Mouse (Mus musculus) NIH3T3 (cell line): ENCODE results near the gene Gpbar1.
A peak's percentile ranks its signal among the peaks of the same experiment; 100 is the strongest.

Source experiments
- DNase-seq: peaks from one replicate; pipeline ENCODE4 v3.0.0-alpha.2; 2012; ENCODE audit warnings: low read depth

Gpbar1 gene

DNA sequence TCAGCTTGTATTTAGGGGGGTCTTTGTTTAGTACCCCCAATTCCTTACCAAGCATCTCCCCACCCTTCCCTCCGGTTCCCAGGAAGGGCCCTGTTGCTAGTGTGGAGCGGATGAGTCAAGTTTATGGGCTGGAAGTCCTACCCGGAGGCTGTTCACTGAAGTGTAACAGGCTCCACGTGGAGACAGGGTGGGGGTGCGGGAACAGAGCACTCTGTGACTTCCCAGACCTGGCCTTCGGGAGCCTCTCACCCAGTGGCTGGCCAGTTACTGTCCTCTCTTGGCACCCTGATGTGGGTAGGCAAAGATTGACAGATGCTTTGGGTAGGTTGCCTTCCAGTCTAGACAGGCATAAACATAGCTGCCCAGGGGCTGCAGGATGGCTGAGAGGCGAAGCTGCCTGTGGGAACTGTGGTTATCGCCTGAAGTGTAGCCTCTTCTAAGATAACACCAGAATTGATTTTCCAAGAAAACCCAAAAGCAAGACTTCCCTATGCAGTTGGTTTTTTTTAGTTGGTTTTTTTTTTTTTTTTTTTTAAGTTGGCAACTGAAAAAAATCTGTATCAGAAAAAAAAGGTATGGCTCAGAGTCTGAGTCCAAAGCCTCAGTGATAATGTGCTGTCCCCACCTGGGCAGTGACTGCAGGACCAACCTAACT is 340 bp upstream of the Gpbar1 start:
- no peak for DNase-seq

DNA sequence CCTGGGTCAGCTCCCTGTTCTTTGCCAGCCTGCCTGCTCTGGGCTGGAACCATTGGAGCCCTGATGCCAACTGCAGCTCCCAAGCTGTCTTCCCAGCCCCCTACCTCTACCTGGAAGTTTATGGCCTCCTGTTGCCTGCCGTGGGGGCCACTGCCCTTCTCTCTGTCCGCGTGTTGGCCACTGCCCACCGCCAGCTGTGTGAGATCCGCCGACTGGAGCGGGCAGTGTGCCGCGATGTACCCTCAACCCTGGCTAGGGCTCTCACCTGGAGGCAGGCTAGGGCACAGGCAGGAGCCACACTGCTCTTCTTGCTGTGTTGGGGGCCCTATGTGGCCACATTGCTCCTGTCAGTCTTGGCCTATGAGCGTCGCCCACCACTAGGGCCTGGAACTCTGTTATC is 638 bp downstream of the Gpbar1 start:
- no peak for DNase-seq

DNA sequence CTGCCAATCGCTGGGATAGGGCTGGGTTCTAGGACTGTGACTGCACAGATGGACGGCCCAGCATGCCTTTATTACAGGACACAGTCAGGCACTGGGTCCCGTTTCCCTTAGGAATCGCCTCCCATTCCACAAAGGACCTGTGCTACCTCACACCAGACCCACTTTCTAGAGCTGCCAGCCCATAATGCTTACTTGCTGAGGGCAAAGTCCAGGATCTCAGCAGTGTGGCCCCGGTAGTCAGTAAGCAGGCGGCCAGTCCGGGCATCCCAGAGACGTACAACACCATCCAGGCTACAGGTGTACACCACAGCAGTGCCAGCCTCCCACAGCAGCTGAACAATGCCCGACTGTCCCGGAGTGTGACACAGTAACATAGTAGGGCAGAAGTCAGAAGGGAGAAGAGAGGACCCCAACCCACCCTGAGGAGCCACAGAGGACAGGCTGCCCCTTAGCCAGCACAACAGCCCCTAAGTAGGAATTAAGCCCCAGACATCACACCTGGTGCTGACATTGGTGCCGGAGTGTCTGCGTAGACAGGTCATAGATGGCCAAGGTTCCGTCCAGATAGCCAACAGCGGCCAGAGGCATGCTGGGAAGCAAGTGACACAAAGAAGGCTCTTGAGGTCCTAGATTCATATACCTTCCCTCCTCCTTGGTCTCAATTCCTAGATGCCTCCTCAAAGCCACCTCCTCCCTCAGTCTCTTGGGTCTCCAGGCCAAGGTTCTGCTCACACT is 2.4 kb downstream of the Gpbar1 start:
- DNase-seq = no peak

DNA sequence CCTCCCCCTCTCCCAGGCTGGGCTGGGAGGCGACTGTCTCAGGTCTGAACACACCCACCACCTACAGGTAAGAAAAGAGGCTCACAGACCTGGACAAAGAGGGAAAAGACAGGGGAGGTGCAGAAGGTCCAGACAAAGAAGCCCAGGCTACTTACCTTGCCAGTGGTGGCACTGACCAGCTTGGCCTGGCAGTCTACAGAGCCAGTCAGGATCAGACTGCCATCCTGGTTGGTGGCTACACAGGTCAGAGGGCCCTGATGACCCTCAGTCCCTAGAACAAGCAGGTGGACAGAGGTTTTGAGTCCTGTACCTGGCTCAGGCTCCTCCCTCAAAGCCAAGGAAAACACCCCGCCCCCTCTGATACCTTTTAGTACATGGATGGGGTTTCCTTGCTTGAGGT is 3.0 kb downstream of the Gpbar1 start:
- DNase-seq = no peak

DNA sequence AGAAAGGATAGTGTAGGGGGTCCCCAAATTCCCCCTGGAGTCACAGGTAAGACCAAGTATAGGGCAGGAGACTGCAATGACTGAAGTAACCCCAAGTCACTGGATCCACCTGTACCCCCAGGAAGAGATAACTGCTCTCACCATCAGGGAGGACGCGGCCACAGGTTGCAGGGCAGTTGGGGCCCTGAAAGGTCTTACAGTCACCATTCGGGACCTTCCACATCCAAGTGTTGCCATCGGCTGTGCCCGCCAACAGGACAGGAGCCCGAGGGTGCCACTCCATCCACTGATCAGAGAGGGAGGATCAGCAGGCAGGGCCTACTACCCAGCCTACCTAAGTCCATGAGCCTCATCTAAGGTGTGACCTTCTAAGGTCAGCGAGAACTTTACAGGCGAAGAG is 3.5 kb downstream of the Gpbar1 start:
- no peak for DNase-seq

DNA sequence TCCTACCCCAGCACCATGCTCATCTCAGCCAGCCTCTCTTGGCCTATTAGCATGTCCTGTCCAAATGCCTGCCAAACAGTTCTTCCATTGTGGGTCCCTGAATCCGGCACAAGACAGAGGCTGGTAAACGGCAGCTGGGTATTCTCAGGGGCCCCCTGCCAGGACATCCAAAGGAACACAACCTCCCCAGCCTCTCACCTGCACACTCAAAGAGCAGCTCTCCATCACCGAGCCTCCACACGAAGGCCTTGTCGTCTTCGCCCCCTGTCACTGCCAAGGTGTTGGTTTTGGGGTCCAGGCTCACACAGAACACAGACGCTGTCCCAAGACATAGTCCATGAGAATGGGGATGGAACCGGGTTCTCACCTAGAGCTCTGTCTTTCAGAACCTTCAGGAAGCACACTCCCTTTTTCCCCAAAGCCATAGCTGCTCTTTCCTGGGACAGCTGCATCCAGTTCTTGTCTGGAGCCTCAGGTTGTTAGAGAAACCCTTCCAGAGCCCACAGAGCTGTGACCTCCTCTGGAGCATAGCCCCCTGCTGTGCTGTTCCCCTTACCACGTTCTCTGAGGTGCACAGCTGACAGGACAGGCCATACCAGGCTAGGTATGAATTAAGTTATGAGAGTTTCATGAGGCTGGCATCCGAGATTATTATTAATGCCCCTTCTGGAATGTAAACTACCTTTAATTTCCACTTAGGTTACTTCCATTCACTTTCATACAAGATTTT is 4.7 kb downstream of the Gpbar1 start:
- DNase-seq = no peak

DNA sequence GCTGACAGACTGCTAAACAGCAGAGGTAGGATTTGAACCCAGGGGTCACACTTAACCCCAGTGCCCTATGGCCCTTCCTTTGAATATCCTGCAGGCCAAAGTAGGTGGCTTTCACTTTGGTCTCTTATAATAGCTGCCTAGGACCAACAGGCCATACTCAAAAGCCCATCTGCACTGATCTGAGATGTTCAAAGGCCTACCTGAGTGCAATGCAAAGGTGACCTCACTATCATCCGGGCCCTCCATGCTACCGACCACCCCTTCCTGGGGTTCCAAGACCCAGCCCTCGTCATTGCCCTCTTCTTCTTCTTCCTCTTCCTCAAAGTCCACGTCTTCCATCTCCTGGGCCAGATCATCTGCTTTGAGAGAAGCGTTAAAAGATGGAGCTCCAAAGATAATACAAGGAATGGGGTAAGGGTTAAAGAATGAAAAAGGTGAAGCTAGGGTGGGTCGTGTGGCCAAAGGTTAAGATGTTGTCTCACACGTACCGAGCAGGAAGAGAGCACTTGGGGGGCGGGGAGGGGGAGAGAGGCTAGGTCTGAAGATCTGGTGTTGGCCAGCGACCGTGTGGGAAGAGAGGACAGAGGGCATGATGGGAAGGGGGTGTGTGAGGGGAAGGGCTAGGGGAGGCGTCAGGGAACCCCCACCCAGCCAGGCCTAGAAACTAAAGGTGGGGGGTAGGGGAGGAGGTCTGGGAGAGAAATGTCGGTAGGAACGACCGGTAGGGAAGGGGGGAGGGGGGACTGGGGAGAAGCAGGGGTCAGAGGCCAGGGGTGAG is 5.5 kb downstream of the Gpbar1 start:
- peak; percentile 70 for DNase-seq

DNA sequence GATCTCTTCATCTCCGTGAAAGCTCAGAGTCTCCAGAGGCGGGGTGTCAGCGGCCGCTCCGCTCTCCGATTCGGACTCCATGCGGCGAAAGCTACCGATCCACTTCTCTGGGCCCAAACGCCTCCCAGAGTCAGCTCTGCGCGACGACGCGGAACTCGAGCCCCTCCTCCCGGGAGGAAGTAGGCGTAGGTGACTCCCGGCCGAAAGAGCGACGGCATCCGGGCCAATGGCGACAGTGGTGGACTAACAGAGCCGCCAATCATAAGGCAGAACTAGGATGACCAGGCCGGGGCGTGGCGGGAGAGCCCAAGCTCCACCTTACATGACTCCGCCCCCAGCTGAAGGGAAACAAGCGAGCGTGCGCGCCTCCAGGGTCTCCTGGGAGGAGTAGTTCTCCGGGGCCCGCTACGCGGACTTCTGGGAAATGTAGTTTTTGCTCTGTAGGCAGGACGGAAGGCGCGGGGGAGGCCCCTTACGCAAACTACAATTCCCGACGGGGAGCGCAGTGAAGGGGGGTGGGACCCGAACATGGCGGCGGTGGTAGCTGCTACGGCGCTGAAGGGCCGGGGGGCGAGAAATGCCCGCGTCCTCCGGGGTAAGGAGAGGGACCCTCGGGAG is 6.3 kb downstream of the Gpbar1 start, which contains the start of the genes Aamp and Pnkd:
TSS of gene Aamp (minus strand) at position 196 of the 618 bp plus-strand sequence.
TSS of gene Pnkd (plus strand) at position 388 of the 618 bp plus-strand sequence.
- DNase-seq = peak; percentile 100

DNA sequence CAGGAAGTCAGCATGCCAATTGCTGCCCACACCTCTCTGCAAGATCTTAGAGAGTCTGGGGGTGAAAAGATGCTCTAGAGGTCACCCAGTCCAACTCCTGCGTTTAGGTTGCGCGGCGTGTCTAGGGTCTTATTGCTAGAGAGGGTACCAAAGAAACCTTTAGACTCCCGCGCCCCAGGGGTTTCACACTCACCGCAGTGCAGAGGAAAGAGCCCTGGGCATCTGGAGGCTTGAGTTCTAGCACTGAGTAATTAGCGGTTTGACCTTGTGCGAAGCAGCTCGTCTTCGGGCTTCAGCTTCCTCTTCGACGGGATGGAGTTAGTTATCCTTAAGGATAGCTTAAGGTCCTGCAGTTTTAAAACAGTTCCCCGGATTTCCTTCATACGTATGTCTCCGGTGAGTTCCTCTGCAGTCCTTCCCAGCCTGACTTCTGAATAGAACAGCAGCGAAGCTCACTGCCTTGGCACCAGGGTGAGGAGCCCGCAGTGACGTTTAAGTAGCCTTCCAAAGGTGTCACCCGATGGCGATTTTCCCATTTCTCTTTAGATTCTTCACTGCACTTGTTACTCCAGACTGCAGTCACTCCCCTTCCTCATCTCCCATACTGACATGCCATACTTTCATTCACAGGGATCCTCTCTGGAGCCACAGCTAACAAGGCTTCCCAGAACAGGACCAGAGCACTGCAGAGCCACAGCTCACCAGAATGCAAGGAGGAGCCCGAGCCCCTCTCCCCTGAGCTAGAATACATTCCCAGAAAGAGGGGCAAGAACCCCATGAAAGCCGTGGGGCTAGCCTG is 7.1 kb downstream of the Gpbar1 start:
- DNase-seq = peak; percentile 41

DNA sequence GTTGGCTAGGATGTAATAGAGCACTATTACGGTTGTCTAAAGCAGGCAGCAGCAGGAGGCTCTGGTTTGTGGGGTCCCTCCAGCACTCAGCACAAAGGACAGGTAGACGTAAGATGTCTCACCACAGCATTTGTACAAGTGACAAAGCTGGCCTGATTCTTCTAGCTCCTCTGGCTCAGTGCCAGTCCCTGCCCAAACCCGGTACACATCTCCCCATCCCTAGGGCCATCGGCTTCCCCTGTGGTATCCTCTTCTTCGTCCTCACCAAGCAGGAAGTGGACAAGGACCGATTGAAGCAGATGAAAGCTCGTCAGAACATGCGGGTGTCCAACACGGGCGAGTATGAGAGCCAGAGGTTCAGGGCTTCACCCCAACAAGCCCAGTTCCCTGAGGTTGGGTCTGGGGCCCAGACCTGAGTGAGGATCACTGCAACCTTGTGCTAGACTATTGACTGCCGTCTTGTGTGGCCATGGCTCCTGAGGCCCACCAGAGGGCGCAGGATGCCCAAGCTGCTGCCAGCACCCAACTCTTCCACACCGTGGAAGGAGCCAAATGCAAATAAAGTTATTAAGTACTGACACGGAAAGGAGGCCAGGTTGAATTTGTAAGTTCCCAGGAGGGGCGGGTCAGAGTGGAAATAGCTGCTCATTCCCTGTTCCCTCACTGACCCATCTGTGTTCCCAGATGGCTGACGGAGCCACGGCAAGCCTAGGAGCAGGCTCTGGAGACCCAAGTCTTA is 8.7 kb downstream of the Gpbar1 start:
- peak; percentile 61 for DNase-seq

DNA sequence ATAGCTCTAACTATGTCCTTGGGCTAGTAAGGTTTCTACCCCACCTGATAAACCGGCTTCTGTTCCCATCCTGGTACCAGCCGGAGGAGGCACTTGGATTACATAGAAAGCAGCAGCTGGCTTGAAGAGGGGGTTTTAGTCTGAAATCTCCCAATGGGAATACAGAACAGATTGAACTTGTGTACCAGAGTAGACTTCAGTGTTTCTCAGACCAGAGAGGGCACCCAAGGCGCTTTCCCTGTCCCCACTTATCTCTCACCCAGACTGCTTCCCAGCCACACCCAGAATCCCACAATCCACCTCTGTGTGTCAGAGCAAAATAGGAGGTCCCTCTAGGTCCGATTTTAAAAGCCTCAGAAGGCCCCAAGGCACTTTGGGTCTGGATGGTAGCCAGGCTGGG is 10.0 kb downstream of the Gpbar1 start:
- DNase-seq = no peak

DNA sequence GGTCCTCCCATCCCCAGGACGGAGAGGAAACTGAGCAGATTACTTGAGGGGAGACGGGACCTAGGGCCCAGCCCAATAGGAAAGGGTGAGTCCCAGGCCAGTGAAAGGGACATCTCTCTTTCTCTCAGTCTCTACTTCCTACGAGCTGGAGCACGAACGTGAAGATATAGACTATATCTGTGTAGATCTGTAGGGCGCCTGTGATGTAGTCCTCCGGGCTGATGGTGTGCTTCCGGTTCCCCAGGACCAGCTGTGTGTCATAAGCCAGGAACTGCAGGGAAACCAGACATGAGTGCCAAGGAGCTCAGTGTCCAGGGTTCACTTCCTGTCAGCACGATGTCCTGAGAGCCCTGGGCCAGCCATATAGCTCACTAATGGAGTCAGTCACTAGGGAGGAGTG is 10.9 kb downstream of the Gpbar1 start:
- DNase-seq = no peak

DNA sequence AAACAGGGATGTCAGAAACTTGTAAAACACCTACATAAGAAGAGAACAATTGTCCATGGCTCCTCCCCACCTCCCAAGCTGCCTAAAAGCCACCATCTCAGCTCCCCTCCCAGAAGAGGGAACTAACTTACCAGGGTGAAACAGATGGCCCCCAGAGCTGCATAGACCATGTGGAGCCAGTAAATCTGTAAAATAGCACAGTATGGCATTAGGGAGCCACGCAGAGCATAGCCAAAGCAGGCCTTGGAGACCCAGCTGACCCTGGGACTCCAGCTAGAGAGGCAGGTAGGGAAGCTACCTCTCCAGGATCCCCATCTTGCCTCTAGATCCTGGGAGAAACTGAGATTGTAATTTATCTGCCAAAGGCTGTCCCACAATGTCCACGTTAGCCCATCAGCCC is 11.4 kb downstream of the Gpbar1 start:
- no peak for DNase-seq

DNA sequence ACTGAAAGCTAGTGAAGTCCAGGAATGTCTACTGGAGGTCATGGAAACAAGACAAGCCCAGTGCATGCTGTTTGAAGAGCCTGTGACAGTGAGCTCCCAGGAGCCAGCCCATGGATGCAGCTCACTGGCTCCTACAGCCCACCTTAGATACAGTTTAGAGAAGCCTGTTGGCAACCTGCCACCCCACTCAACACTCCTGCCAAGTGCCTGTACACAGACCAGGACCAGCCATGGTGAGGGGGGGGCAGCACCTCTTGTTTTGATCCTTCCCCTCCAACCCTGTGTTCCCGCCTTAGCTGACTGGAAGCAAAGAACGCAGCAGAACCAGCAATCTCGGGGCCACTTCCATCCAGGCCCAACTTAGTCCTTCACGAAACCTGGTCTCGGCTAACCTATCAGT is 11.8 kb downstream of the Gpbar1 start:
- DNase-seq = no peak

DNA sequence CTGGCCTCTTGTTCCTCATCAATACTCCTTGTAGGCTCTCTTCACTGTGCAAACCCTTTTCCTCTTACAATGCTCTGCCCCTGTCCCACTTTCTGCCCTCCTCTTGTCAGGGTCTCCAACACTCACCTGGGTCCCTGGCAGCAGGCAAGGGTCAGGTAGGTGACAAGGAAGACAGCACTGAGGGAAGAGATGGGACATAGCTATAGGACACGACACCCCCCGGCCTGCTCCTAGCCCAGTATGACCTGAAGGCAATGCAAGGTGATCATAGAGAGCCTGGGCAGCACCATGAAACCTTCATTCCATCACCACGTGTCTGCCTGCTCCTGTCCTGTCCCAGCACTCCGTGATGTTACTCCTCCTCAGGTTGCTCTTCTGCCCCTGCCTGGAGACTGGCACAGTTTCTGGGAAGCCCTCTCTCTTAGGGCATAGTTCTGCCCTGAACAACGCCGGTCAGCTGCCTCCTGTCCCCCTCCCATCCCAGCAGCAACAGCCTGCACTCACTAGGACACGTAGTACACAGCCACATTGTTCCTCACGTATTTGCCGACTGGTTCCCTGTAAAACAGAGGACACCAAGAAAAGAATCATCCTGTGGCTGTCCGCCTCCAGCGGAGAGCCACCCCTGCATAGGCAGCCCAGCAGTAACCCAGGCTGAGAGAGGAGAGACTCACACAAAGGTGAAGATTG is 14.1 kb downstream of the Gpbar1 start:
- no peak for DNase-seq

DNA sequence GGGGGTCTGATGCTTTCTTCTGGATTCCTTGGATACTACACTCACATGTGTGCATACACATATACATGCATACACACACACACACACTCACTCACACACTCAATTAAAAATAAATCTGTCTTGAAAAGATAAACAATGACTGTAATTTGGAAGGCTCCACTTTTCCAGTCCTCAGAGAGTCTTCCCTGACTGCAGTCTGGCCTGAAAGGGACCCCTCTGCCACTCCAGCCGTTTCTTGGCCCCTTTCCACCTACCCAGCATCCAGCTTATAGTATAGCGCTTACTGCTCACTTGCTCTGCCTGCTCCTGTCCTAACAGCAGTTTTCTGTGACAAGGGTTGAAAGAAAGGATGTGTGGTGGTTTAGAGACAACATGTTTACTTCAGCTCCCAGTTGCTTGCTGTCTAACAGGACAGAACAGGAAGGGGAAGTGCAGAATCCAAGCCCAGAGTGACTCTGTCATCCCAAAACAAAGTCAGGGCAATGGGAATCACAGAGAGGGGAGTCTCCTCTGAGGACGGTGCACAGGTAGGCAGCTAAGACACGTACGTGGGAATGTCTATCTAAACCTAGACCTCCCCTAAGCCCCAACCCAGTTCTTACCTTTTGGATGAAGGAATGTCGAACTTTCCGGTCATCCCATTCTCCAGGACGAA is 15.1 kb downstream of the Gpbar1 start:
- DNase-seq = no peak

DNA sequence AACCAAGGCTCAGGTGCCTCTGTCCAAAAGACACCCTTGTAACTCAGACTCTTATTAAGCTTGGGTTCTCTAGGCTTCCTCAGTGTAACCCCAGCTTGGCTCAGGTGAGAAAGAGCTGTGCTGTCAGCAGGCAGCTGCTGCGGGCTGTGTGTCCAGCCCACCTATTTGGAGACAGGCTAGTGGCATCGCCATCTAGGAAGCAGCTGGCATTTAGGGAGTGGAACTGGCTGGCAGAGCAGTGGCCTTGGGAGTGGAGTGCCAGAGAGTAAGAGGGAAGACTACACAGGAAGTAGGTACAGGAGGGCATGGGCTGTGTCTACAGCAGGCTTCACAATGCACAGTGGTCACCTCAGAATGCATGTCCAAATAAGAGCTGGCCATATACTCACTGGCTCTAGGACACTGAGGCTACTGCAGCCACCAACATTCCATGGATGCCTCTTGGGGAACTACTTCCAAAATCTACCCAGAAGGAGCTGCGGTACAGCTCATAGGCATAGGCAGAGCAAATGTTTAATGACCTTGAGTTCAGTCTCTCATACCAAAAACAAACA is 15.8 kb downstream of the Gpbar1 start:
- no peak for DNase-seq

DNA sequence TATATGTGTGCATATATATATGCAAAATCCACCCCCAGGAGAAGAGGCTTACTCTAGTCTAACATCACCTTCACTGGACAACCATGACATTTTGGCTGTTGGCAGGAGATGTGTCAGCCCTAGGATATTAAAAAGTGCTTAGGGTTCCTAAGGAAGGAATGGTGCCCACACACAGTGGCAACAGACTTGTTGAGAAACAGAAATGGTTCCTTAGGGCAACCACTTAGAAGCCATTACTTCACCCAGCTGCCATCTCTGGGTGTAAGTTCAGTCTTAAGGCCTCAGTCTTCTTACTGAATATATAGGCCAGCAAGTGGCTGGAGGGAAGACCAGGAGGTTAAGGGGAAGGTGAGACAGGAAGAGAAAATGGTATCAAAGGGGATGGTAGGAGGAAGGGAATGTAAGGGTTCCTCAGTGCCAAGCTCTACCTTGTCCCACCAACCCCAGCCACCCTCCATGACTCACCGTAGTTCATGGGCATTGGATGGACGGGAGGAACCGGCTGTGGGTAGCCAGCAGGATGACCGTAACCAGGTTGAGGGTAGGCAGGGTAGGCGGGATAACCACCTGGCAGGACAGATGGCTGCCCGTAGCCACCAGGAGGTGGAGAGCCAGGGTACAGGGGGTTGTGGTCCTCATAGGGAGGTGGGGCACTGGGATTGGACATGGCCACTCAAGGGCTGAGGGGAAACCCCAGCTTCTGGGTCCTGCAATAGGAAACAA is 16.5 kb downstream of the Gpbar1 start:
- no peak for DNase-seq
